Mouse (Mus musculus) forebrain, postnatal 0 days (tissue): Measurements from ENCODE around the gene Dnajc14. TPM values are rescaled to one million over a fixed set of nuclear protein-coding genes. Genes with fewer than 3 reads are reported as not detected.

Source experiments
- ATAC-seq: fragments of 200-750 bp; cut with Nextera tagmentation; 2 replicates; pipeline ENCODE4 v1.8.0; 2017; ENCODE audit warnings: mild to moderate bottlenecking, moderate library complexity
- DNase-seq: peaks from one replicate; pipeline ENCODE4 v3.0.0-alpha.2; 2015
- H3K27ac ChIP-seq: fragments of 300-500 bp; sonication (generic); 2 replicates; pipeline ENCODE4 v1.5.1; 2014; ENCODE audit warnings: low read depth, mild to moderate bottlenecking, antibody characterized with exemption, low read length, moderate library complexity, mixed read lengths
- H3K27me3 ChIP-seq: fragments of 300-500 bp; sonication (generic); 2 replicates; pipeline ENCODE4 v1.6.1; 2014; ENCODE audit warnings: mild to moderate bottlenecking, low read length, mixed read lengths; ENCODE audit not compliant: insufficient read depth
- H3K36me3 ChIP-seq: fragments of 300-500 bp; sonication (generic); 2 replicates; pipeline ENCODE4 v1.6.1; 2014; ENCODE audit warnings: mild to moderate bottlenecking, moderate library complexity; ENCODE audit not compliant: insufficient read depth
- H3K4me1 ChIP-seq: fragments of 300-500 bp; sonication (generic); 2 replicates; pipeline ENCODE4 v1.6.1; 2014; ENCODE audit warnings: antibody characterized with exemption; ENCODE audit not compliant: insufficient read depth
- H3K4me2 ChIP-seq: fragments of 300-500 bp; sonication (generic); 2 replicates; pipeline ENCODE4 v1.6.1; 2014; ENCODE audit warnings: low read depth, mild to moderate bottlenecking, moderate library complexity
- H3K4me3 ChIP-seq: fragments of 300-500 bp; sonication (generic); 2 replicates; pipeline ENCODE4 v1.5.1; 2014; ENCODE audit warnings: low read depth, low read length, mixed read lengths
- H3K9ac ChIP-seq: fragments of 300-500 bp; sonication (generic); 2 replicates; pipeline ENCODE4 v1.6.1; 2014; ENCODE audit warnings: mild to moderate bottlenecking
- H3K9me3 ChIP-seq: fragments of 300-500 bp; sonication (generic); 2 replicates; pipeline ENCODE4 v1.6.1; 2016; ENCODE audit warnings: low read length
- CTCF ChIP-seq: sonication (generic); IDR thresholded peaks from 2 replicates; pipeline ENCODE4 v1.5.1; 2016; ENCODE audit warnings: antibody characterized with exemption, control low read depth, low read depth
- WGBS: fragments of 180-500 bp; shearing (Covaris S2); extraction: QIAGEN DNeasy Blood & Tissue Kit; methylation state at CpG from one replicate; pipeline ENCODE4 v1.1.7; 2014; 5-methylcytosine and 5-hydroxymethylcytosine counted together
- polyA plus RNA-seq: library from polyadenylated mRNA; unstranded; fragments of >200 nt; fragmentation: Nextera tagmentation; extraction: Ambion mirVana; gene quantifications from 2 replicates; pipeline ENCODE4 v1.2.1, GENCODE M21; 2015
- total RNA-seq: library from RNA; depleted of rRNA; stranded (reverse); fragments of >200 nt; gene quantifications from 2 replicates; pipeline ENCODE4 v1.2.3, GENCODE M21; 2014

Gene Dnajc14
- total and polyA plus RNA-seq, 2 experiments from 2014 or later = 38.2 to 45.7 TPM

- no peak for ATAC-seq
- TF ChIP-seq CTCF = no peak
- no peaks in the 10 kb centered on the region for H3K27me3 ChIP-seq
- no peak within 1 kb of the TSS for H3K9ac ChIP-seq
- no peak within 1 kb of the TSS for H3K4me3 ChIP-seq
- no peak within 1 kb of the TSS for H3K27ac ChIP-seq
- WGBS = 67% methylated on average over 7 of the region's 7 CpGs
- H3K36me3 ChIP-seq = no peaks in the 10 kb centered on the region
- H3K4me1 ChIP-seq = no peaks in the 10 kb centered on the region
- no peak for DNase-seq
- no peak within 1 kb of the TSS for H3K4me2 ChIP-seq
- no peaks in the 10 kb centered on the region for H3K9me3 ChIP-seq
These were observed 13.3 kb upstream of the Dnajc14 start, which contains the start of gene Mmp19 for GRCm38 (mm10) chr10:128790398-128791124. Gene Mmp19 (plus strand): TSS chr10:128790910.

DNA sequence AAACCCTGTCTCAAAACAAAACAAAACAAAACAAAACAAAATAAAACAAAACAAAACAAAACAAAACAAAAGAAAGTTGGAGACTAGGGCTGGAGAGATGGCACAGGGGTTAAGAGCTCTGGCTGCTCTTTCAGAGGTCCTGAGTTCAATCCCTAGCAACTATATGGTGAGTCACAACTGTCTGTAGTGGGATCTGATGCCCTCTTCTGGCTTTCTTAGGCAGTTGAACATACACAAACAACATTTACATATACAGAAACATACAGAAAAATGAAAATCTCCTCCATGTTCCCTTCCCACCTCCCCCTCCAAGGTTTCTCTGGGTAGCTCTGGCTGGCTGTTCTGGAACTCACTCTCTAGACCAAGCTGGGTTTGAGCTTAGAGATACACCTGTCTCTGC is 11.8 kb upstream of the Dnajc14 start:
- no peak overlapping the region for H3K9ac ChIP-seq
- no peaks in the 10 kb centered on the region for H3K4me1 ChIP-seq
- TF ChIP-seq CTCF = no peak
- H3K4me2 ChIP-seq = no peak overlapping the region
- DNase-seq = no peak
- no peaks in the 10 kb centered on the region for H3K36me3 ChIP-seq
- no peak for ATAC-seq
- no peaks in the 10 kb centered on the region for H3K27me3 ChIP-seq
- H3K4me3 ChIP-seq = no peak overlapping the region
- no peaks in the 10 kb centered on the region for H3K9me3 ChIP-seq
- no peak overlapping the region for H3K27ac ChIP-seq

GRCm38 (mm10) chr10:128793258-128793657 is 10.6 kb upstream of the Dnajc14 start:
- H3K4me2 ChIP-seq = no peak overlapping the region
- H3K27ac ChIP-seq = no peak overlapping the region
- no peaks in the 10 kb centered on the region for H3K9me3 ChIP-seq
- ATAC-seq (no peak), DNase-seq (no peak)
- no peaks in the 10 kb centered on the region for H3K36me3 ChIP-seq
- H3K27me3 ChIP-seq = no peaks in the 10 kb centered on the region
- TF ChIP-seq CTCF = no peak
- no peak overlapping the region for H3K4me3 ChIP-seq
- 93% methylated on average over 1 of the region's 1 CpGs for WGBS
- H3K4me1 ChIP-seq = no peaks in the 10 kb centered on the region
- H3K9ac ChIP-seq = no peak overlapping the region

DNA sequence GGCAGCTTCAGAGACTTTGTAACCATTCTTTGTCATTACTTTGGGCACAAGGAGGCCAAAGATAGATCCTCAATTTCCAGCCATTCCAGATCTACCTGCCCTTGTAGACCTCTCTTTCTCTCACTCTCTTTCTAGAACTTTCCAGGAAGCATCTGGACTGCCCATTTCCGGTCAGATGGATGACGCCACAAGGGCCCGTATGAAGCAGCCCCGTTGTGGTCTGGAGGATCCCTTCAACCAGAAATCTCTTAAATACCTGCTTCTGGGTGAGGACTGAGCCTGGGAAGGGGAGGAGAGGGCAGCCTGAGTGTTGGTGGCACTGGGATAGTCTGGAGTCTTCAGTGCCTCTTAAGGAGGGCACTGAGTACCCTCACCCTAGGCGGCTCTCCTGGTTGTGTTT is 9.5 kb upstream of the Dnajc14 start:
- H3K27ac ChIP-seq = no peak overlapping the region
- no peaks in the 10 kb centered on the region for H3K36me3 ChIP-seq
- no peak overlapping the region for H3K9ac ChIP-seq
- TF ChIP-seq CTCF = no peak
- DNase-seq (no peak), ATAC-seq (no peak)
- no peaks in the 10 kb centered on the region for H3K9me3 ChIP-seq
- H3K27me3 ChIP-seq = no peaks in the 10 kb centered on the region
- no peaks in the 10 kb centered on the region for H3K4me1 ChIP-seq
- no peak overlapping the region for H3K4me2 ChIP-seq
- 92% methylated on average over 5 of the region's 5 CpGs for WGBS
- H3K4me3 ChIP-seq = no peak overlapping the region

DNA sequence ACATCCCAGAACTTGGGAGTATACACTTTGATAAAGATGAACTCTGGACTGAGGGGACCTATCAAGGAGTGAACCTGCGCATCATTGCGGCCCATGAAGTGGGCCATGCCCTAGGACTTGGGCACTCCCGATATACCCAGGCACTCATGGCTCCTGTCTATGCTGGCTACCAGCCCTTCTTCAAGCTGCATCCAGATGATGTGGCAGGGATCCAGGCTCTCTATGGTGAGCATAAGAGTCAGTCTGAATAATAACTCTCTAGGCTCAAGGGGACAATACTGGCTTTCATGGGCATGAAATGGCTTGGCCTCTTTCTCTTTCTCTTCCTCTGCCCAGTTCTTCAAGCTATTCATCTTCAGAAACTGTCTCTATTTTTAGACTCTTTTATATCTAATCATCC is 8.3 kb upstream of the Dnajc14 start:
- no peak for TF ChIP-seq CTCF
- DNase-seq = no peak
- Histone ChIP-seq H3K36me3 (no peaks in the 10 kb centered on the region), H3K4me3 (no peak overlapping the region), H3K4me2 (no peak overlapping the region), H3K27ac (no peak overlapping the region), H3K9me3 (no peaks in the 10 kb centered on the region), H3K4me1 (no peaks in the 10 kb centered on the region), H3K27me3 (no peaks in the 10 kb centered on the region), H3K9ac (no peak overlapping the region)
- ATAC-seq = no peak
- 87% methylated on average over 3 of the region's 3 CpGs for WGBS

- H3K27me3 ChIP-seq = no peaks in the 10 kb centered on the region
- WGBS = 93% methylated on average over 8 of the region's 8 CpGs
- no peak for ATAC-seq
- H3K9ac ChIP-seq = no peak overlapping the region
- H3K4me3 ChIP-seq = no peak overlapping the region
- TF ChIP-seq CTCF = no peak
- H3K9me3 ChIP-seq = no peaks in the 10 kb centered on the region
- H3K36me3 ChIP-seq = peaks cover 7% of the 10 kb centered on the region; the same call in 1 of the 2 replicates
- no peak for DNase-seq
- no peaks in the 10 kb centered on the region; the same call in 1 of the 2 replicates for H3K4me1 ChIP-seq
- no peak overlapping the region for H3K27ac ChIP-seq
- H3K4me2 ChIP-seq = no peak overlapping the region
These were observed 5.2 kb upstream of the Dnajc14 start for GRCm38 (mm10) chr10:128798676-128799075.

GRCm38 (mm10) chr10:128801981-128802495 is 1.8 kb upstream of the Dnajc14 start:
- Histone ChIP-seq H3K9ac (no peak overlapping the region), H3K4me2 (no peak overlapping the region), H3K9me3 (no peaks in the 10 kb centered on the region), H3K4me3 (no peak overlapping the region), H3K36me3 (peaks cover 7% of the 10 kb centered on the region; the same call in 1 of the 2 replicates), H3K4me1 (peaks cover 8% of the 10 kb centered on the region), H3K27ac (no peak overlapping the region), H3K27me3 (no peaks in the 10 kb centered on the region)
- TF ChIP-seq CTCF = peak; percentile 9; the same call in 1 of the 2 replicates
- 89% methylated on average over 16 of the region's 16 CpGs for WGBS
- no peak for ATAC-seq
- no peak for DNase-seq
